Mouse (Mus musculus) CD4-positive, CD25-positive, alpha-beta regulatory T cell, adult 4 months (primary cell): Measurements from ENCODE around the gene Cenpp. TPM values are rescaled to one million over a fixed set of nuclear protein-coding genes. Genes with fewer than 3 reads are reported as not detected.
A peak's percentile ranks its signal among the peaks of the same experiment; 100 is the strongest.

Experiments used
- ATAC-seq: one replicate; pipeline ENCODE4 v1.8.0; 2017
- polyA plus RNA-seq, 2 experiments: library from polyadenylated mRNA; unstranded; fragments of 100-300 nt; shearing (Covaris generic); gene quantifications; one replicate each; pipeline ENCODE4 v1.2.1; 2017

Gene Cenpp
- polyA plus RNA-seq, 2 experiments from 2014 or later: 3.0 to 4.0 TPM

DNA sequence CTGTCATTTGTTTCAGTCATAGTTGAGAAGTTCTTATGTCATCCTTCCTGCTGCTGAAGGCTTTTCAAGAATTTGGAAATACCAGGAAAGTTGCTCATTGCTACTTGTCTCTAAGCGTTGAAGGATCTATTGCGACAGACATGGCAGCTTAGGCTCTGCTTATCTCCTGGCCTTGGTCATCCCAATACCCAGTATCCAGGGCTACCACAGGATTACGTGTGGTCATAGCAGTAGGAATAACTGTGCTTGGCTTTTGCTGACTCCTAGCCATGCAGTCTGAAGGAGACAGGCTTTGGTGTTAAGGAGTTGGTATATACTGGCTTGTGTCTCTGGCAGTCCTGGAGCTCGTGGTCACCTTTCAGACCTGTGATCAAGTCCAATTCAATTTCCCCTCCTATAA, 192.3 kb downstream of the Cenpp start:
- ATAC-seq: no peak

DNA sequence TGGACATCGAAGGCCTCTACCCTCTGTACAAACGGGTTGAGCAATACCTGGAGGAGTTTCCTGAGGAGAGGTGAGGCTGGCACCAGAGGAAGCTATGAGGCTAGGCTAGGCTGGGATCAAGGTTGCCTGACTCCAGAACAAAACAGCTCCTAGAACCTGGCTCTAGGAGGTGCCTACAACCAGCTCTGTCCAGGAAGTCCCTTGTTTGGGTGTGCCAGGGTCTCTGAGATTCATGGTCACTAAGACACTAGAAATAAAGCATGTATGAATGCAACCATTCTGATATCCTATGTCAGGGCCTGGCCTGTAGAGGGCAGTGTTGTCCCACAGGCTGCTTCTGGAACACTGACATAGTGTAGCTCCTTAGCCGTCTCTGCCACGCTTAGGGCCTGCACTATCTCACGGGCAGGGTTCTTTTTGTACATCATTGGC, 203.3 kb downstream of the Cenpp start:
- ATAC-seq: peak; percentile 80

DNA sequence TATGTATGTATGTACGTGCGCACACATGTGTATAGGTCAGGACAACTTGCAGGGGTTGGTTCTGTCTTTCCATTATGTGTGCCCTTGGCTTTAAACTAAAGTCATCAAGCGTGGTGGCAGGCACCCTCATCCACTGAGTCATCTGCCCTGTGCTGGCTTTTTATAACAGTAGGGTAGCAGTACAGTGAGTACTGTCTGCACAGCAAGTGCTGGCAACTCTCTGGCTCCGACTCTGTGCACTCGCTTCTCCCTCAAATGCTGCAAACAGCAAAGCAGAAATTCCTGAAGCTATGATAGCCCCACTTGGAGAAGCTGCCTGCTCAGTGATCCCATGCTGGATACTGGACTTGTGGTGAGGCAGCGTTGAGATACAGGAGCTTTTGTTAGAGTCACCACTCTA, 208.1 kb downstream of the Cenpp start:
- ATAC-seq: no peak

DNA sequence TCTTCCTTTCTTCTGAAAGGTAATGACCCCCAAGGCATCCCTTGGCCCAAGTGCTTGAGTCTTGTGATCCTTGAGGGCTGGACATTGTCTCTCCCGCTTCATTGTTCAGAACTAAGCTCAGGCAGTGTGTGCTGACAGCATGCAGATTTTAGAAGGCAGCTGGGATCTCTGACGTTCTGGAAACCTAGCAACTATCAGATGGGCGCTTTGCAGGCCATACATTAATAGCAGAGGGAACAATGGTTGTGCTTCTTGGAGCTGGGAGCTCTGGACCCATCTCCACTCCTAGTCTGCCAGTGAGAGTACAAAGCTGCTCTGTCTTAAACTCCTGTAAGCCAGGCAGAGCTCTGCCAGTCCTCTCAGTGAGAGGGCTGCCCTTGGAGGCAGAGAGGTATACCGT, 216.4 kb downstream of the Cenpp start:
- ATAC-seq: no peak

DNA sequence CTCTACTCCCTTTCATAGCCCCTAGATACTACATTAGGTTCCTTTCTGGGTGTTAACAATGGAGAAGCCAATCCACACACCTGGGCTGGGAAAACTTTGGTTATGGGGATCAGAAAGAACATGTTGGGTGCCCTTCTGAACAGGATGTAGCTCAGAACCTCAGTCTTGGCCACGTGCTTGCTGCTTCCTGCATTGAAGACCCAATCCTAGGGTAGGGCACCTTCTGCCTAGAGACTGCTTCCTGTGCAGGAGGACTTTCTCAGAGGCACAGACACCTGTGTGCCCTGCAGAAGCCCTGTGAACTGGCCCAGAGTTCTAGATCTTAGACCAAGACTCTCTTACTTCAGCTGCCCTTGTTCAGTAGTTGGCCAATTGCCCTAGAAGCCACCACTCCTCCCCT, 216.8 kb downstream of the Cenpp start:
- ATAC-seq: peak; percentile 84

DNA sequence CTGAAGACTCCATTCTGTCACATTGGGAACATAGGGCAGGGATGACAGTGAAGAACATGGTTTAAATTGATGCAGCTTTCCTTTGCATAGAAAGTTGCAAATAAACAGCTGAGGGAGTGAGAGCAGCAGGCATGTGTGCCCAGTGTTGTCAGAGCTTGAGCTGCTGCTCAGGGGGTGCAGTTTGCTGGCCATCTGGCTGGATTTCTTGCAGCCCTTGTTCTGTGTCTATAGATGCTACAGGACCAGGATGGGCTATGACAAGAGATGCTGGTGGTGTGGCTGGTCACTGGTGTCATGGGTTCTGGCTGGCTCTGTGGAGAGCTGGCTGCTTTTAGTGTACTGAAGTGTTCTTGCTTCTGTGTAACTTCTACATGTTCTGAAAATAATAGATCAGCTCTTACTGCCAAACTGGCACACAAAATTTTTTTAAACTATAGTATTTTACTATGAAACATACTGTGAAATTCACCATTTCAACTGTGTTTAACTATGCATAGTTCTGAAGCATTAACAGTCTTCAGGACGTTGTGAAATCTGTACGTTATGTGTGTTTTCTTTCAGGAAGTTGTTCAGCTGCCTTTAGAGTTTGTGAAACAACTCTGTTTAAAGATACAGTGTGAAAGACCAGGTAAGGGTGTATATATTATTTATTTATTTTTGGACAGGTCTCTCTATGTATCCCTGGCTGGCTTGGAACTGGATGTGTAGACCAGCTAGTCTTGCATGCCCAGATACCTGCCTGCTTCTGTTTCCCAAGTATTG, 219.1 kb downstream of the Cenpp start:
- ATAC-seq: no peak

DNA sequence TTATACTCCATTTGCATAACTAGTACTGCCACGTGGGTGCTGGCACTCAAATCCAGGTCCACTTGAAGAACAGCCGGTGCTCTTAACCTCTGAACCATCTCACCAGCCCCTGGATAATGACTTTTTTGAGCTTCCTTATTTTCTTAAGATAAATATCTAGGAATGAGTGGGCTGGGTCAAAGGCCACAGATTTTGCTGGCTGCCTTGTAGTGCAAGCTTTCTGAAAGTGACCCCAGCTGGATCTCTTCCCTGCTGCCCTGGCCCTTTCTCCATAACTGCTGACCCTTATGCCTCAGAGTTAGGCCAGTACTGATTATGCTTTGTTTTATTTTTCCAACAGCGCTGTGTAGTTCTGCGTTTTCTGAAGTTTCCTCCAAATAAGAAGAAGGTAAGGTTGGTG, 222.1 kb downstream of the Cenpp start:
- ATAC-seq: no peak

DNA sequence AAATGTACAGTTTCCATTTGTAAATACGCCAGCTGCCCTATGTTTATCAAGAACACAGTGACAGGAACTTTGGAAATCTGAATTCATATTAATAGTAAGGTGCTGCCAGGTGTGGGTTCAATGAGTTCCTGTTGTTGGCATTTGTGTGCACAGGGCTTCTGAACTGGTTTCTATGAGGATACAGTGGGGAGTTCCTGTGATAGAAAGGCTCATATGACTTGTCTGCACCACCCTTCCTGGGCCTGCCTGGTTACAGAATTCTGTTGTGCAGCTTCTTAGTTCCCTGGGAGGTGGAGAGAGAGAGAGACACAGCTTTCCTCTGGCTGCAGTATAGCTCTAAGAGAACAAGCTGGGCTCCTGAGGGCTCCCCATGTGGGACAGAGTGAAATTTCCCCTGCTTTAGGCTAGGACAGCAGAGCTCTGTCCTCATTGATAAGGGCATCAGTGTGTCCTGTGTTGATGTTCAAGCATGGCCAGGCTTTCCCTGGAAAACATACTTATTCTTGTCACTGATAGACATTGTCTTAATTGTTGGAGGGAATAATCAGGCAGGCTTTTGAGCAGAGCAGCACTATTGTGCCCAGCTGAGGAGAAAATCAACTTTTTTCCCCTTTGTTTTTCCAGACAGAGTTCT, 224.4 kb downstream of the Cenpp start:
- ATAC-seq: peak; percentile 54

DNA sequence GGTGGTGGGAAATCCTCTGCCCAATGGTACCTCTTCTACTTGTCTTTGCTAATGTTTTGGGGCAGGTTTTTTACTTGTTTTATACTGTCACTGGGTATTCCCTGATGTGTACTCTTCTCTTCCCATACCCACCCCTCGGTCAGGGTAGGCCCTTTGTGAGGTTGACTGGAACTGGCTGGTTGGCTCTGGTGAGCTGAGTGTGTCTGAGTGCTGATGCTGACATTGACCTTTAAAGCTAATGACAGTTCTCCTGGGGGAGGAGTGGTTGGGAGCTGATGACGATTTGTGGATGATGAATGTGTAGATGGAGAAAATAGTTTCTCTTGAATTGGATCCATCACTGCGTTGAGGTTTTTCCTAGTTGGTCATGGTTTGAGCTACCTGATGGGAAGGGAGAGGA, 225.8 kb downstream of the Cenpp start:
- ATAC-seq: no peak

DNA sequence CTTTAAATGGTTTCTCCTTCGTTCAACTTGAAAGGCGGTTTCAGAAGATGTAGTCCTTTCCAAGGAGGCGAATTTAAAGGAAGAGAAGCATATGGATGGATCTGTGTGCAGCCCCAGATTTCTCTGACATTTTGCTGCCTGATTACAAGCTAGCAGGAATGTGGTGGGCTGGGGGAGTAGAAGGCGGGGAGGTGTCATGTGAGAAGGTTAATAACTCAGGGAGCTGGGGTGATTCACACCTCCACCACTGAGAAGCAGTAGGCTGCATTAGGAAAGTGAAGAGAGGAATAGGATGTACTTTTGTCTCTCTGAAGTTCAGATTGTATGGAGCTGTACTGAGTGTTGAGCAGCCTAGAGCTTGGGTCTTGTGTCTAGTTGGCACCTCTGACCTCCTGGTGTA, 230.6 kb downstream of the Cenpp start:
- no peak for ATAC-seq

DNA sequence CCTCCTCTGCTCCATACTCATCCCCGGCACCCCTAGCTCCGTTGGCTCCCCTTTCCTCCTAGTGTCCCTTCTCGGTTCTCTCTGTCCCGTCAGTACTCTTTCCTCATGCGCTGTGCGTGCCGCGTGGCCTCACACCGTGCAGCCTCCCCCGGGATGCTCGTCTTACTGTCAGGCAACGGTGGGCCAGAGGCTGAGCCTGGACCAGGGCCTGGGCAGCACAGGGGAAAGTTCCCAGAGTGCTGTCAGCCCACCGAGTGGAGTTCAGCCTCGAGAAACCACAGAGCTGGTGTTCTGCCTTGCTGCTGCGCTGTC, 231.0 kb downstream of the Cenpp start:
- ATAC-seq: no peak

DNA sequence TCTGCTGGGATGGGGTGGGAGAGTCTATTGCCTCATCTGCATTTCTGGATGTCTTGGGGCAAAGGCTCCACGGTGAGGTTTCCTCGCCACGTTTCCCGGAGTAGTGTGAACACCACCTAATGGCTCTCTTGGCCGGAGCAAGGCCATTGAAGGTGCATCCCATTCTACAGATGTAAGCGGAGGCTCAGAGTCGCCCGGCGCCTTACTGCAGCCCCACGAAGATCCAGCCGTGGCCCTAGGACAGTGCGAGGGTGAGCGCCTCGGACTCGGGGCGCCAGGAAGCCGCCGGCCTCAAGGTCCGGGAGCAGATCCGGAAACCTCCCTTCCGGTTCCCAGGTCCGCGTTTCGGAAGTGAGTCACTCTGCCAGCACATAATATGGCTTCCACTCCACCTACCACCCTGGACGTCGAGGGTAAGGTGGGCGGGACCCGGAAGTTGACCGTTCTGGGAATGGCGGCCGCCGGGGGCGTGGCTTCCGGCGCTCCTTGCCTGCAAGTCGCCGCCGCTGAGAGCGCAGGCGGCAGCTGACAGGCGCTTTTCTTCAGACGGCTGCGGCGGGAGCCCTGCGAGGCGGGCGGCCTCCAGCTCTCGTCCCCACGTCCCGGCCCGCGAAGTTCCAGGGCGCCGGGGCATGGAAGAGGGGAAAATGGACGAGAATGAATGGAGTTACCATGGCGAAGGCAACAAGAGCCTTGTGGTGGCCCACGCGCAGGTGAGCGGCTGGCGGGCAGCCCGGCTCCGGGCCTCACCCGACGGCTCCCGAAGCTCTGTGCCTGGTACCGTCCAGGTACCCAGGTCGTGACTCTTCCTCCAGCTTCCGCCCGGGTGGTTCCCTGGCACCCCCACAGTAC, 231.6 kb downstream of the Cenpp start, which contains the start of gene Ippk:
Gene Ippk, plus strand, starts transcription at position 496 of the 852 bp plus-strand sequence.
- peak; percentile 97 for ATAC-seq

Other genes starting within 250 kb of the Cenpp start
- gene Ippk, start 231.5 kb downstream of the Cenpp start, polyA plus RNA-seq: 1 to 10 TPM; 3.9 to 7.1 TPM
- gene Tes3-ps, start 159.5 kb downstream of the Cenpp start, polyA plus RNA-seq: 1 to 10 TPM; 5.2 to 8.4 TPM
- under 1 TPM; 0.05 to 0.14 TPM for gene Ecm2, start 148.0 kb downstream of the Cenpp start, polyA plus RNA-seq
- gene Aspn, start 108.3 kb downstream of the Cenpp start, polyA plus RNA-seq: not detected
- 1 to 10 TPM in 1 of 2 experiments, under 1 TPM in 1; 0.28 to 1.1 TPM for gene Omd, start 70.3 kb downstream of the Cenpp start, polyA plus RNA-seq
- gene Ogn, start 44.7 kb downstream of the Cenpp start, polyA plus RNA-seq: under 1 TPM; 0.16 to 0.30 TPM
- 10 to 100 TPM; 48.0 to 55.4 TPM for gene Nol8, start 293 bp upstream of the Cenpp start, polyA plus RNA-seq
- 10 to 100 TPM; 34.9 to 48.6 TPM for gene Iars, start 29.3 kb upstream of the Cenpp start, polyA plus RNA-seq
- gene Gm30302, start 146.2 kb upstream of the Cenpp start, polyA plus RNA-seq: not detected